ENCODE assay signal across 9 mouse cellular contexts in genomic region chr4:57153838-57154237, GRCm38 (mm10). TPM values are rescaled to one million over a fixed set of nuclear protein-coding genes. Genes with fewer than 3 reads are reported as not detected.
DNase-seq lines count a peak whose midpoint lies in the region; ATAC-seq lines count a peak whose summit lies in the region.
"Had no signal": no experiment of that assay in that cellular context is flagged by ENCODE, and none has a peak within 500 bp of the region (broad histone marks: within the 10 kb centered on the region; RNA-seq: fewer than 3 reads in every experiment).

No protein-coding gene starts in this region.

- H3K4me3 ChIP-seq in heart, embryonic 12.5 days: peak overlapping the region; percentile 11; the same call in 1 of the 2 replicates
- H3K4me3 ChIP-seq in embryonic facial prominence, embryonic 13.5 days: no peak overlapping the region; the same call in 1 of the 2 replicates
- H3K4me3 ChIP-seq in kidney, embryonic 14.5 days (ENCODE audit: low read length): no peak overlapping the region

- peak overlapping the region; percentile 59 for H3K4me2 ChIP-seq in heart, embryonic 12.5 days
- peak overlapping the region; percentile 44 for H3K4me2 ChIP-seq in embryonic facial prominence, embryonic 13.5 days
- H3K4me2 ChIP-seq in kidney, embryonic 14.5 days (replicated peaks; ENCODE audit: low read depth, low read length): peak overlapping the region; percentile 30; the same call in 1 of the 2 replicates

- H3K27ac ChIP-seq in heart, embryonic 12.5 days (ENCODE audit: poor library complexity, severe bottlenecking): no peak overlapping the region
- H3K27ac ChIP-seq in embryonic facial prominence, embryonic 13.5 days: peak overlapping the region; percentile 86
- H3K27ac ChIP-seq in kidney, embryonic 14.5 days (ENCODE audit: low read depth, low read length): peak overlapping the region; percentile 37; the same call in 1 of the 2 replicates

- no peaks in the 10 kb centered on the region for H3K27me3 ChIP-seq in heart, embryonic 12.5 days (replicated peaks)
- H3K27me3 ChIP-seq in embryonic facial prominence, embryonic 13.5 days: no peaks in the 10 kb centered on the region
- no peaks in the 10 kb centered on the region for H3K27me3 ChIP-seq in kidney, embryonic 14.5 days (ENCODE audit: control insufficient read depth, insufficient read depth, low read length)
- H3K27me3 ChIP-seq: Patski had no signal

- no peaks in the 10 kb centered on the region for H3K9me3 ChIP-seq in heart, embryonic 12.5 days (replicated peaks)
- H3K9me3 ChIP-seq in embryonic facial prominence, embryonic 13.5 days: no peaks in the 10 kb centered on the region
- no peaks in the 10 kb centered on the region for H3K9me3 ChIP-seq in kidney, embryonic 14.5 days (ENCODE audit: control insufficient read depth, low read length)

- peaks cover 13% of the 10 kb centered on the region for H3K4me1 ChIP-seq in heart, embryonic 12.5 days (replicated peaks)
- H3K4me1 ChIP-seq in embryonic facial prominence, embryonic 13.5 days: peaks cover 34% of the 10 kb centered on the region
- H3K4me1 ChIP-seq in kidney, embryonic 14.5 days (ENCODE audit: control insufficient read depth, insufficient read depth, low read length): peaks cover 10% of the 10 kb centered on the region; the same call in 1 of the 2 replicates

- H3K9ac ChIP-seq in heart, embryonic 12.5 days: peak overlapping the region; percentile 57
- H3K9ac ChIP-seq in embryonic facial prominence, embryonic 13.5 days: peak overlapping the region; percentile 51
- H3K9ac ChIP-seq in kidney, embryonic 14.5 days (ENCODE audit: low read depth, low read length): peak overlapping the region; percentile 37; the same call in 1 of the 2 replicates

- no peak for DNase-seq in heart, adult 18-20 months
- peak; percentile 72 for DNase-seq in lung, postnatal 14 days
- no peak for DNase-seq in left cerebral cortex, postnatal 14 days (ENCODE audit: low spot score in 2 of 2)
- no peak for DNase-seq in thymus, postnatal 25 days
- no peak for DNase-seq in left cerebral cortex, adult 8-10 months (ENCODE audit: low spot score in 2 of 2)

- H3K36me3 ChIP-seq in heart, embryonic 12.5 days: no peaks in the 10 kb centered on the region
- H3K36me3 ChIP-seq in embryonic facial prominence, embryonic 13.5 days: no peaks in the 10 kb centered on the region
- no peaks in the 10 kb centered on the region for H3K36me3 ChIP-seq in kidney, embryonic 14.5 days (ENCODE audit: control insufficient read depth, insufficient read depth, low read length)

- intact Hi-C loops in left cerebral cortex, postnatal 14 days (cut with DNase I): no loop called here

- WGBS in heart, embryonic 12.5 days: 40% methylated on average over 8 of the region's 8 CpGs
- WGBS in embryonic facial prominence, embryonic 13.5 days: 34% methylated on average over 8 of the region's 8 CpGs
- 18% methylated on average over 8 of the region's 8 CpGs for WGBS in kidney, embryonic 14.5 days

- peak; percentile 51; the same call in 1 of the 2 replicates for ATAC-seq in heart, embryonic 12.5 days (ENCODE audit: insufficient number of reproducible peaks, low FRiP score)
- no peak for ATAC-seq in embryonic facial prominence, embryonic 13.5 days (ENCODE audit: insufficient number of reproducible peaks, insufficient read depth, low FRiP score, low TSS enrichment, low read depth)
- peak; percentile 80 for ATAC-seq in kidney, embryonic 14.5 days (ENCODE audit: low FRiP score, low TSS enrichment)
- ATAC-seq: Patski had no signal

RNA-seq across cellular contexts. Expression of gene Epb41l4b, which starts 10.6 kb away (rescaled TPM):
- 0.29 and 0.31 TPM in 2 replicates for polyA plus RNA-seq in heart, embryonic 12.5 days (2016; fragmentation: Nextera tagmentation; extraction: Ambion mirVana)
- 1 to 10 TPM; 2.0 to 2.3 TPM for total RNA-seq in heart, adult 18-20 months (2021)
- 2.5 and 3.1 TPM in 2 replicates for polyA plus RNA-seq in embryonic facial prominence, embryonic 13.5 days (2015; fragmentation: Nextera tagmentation; extraction: Ambion mirVana)
- 2.3 and 2.9 TPM in 2 replicates for polyA plus RNA-seq in kidney, embryonic 14.5 days (2014; fragmentation: Nextera tagmentation; extraction: Ambion mirVana)
- 10 to 100 TPM; 17.9 to 21.3 TPM for total RNA-seq in left cerebral cortex, postnatal 14 days (2021)
- total RNA-seq in left cerebral cortex, adult 8-10 months (2022): 10 to 100 TPM; 30.5 to 45.1 (median 34.8) TPM

Comparison
In these comparisons a context has a peak if more than half of its experiments do, and no peak if none do; other contexts are left out.
1. RNA of gene Epb41l4b, which starts 10.6 kb away (total RNA-seq): 30.5 to 45.1 TPM in left cerebral cortex, adult 8-10 months and 17.9 to 21.3 TPM in left cerebral cortex, postnatal 14 days; 2.0 to 2.3 TPM in heart, adult 18-20 months; every median in the first group is over 4 times any median in the second.
2. Peak in every context shown above with its lines, with median percentiles within 50 percentile points of each other: H3K4me2 ChIP-seq and H3K9ac ChIP-seq.